Mouse (Mus musculus) midbrain, embryonic 16.5 days (tissue): ENCODE data around the gene Xpnpep2. TPM values are rescaled to one million over a fixed set of nuclear protein-coding genes. Genes with fewer than 3 reads are reported as not detected.

Experiments
- ATAC-seq: fragments of 200-750 bp; cut with Nextera tagmentation; 2 replicates; pipeline ENCODE4 v1.8.0; 2017; ENCODE audit warnings: moderate TSS enrichment
- H3K27ac ChIP-seq: fragments of 300-500 bp; sonication (generic); 2 replicates; pipeline ENCODE4 v1.5.1; 2014; ENCODE audit warnings: mild to moderate bottlenecking, low read length, mixed read lengths
- H3K27me3 ChIP-seq: fragments of 300-500 bp; sonication (generic); 2 replicates; pipeline ENCODE4 v1.6.1; 2014; ENCODE audit warnings: low read depth, low read length, mixed read lengths; ENCODE audit not compliant: control insufficient read depth, insufficient read depth
- H3K36me3 ChIP-seq: fragments of 300-500 bp; sonication (generic); 2 replicates; pipeline ENCODE4 v1.6.1; 2014; ENCODE audit warnings: mild to moderate bottlenecking, low read length, moderate library complexity, mixed read lengths; ENCODE audit not compliant: control insufficient read depth, insufficient read depth
- H3K4me1 ChIP-seq: fragments of 300-500 bp; sonication (generic); 2 replicates; pipeline ENCODE4 v1.6.1; 2014; ENCODE audit warnings: mild to moderate bottlenecking, low read length, mixed read lengths; ENCODE audit not compliant: control insufficient read depth, insufficient read depth
- H3K4me2 ChIP-seq: fragments of 300-500 bp; sonication (generic); 2 replicates; pipeline ENCODE4 v1.6.1; 2014; ENCODE audit warnings: mild to moderate bottlenecking, low read length, mixed read lengths
- H3K4me3 ChIP-seq: fragments of 300-500 bp; sonication (generic); 2 replicates; pipeline ENCODE4 v1.5.1; 2014; ENCODE audit warnings: low read depth, mild to moderate bottlenecking, low read length, moderate library complexity, mixed read lengths
- H3K9ac ChIP-seq: fragments of 300-500 bp; sonication (generic); 2 replicates; pipeline ENCODE4 v1.6.1; 2014; ENCODE audit warnings: low read depth, low read length, mixed read lengths
- H3K9me3 ChIP-seq: fragments of 300-500 bp; sonication (generic); replicated peaks from 2 replicates; pipeline ENCODE4 v1.6.1; 2014; ENCODE audit warnings: mild to moderate bottlenecking, low read length, mixed read lengths; ENCODE audit not compliant: control insufficient read depth, poor library complexity, severe bottlenecking
- WGBS: fragments of 180-500 bp; shearing (Covaris S2); extraction: QIAGEN DNeasy Blood & Tissue Kit; methylation state at CpG from one replicate; pipeline ENCODE4 v1.1.7; 2014; 5-methylcytosine and 5-hydroxymethylcytosine counted together
- polyA plus RNA-seq: library from polyadenylated mRNA; unstranded; fragments of >200 nt; fragmentation: Nextera tagmentation; extraction: Ambion mirVana; gene quantifications from 2 replicates; pipeline ENCODE4 v1.2.1, GENCODE M21; 2015

Gene Xpnpep2
- 0.55 and 0.84 TPM in 2 replicates for polyA plus RNA-seq

DNA sequence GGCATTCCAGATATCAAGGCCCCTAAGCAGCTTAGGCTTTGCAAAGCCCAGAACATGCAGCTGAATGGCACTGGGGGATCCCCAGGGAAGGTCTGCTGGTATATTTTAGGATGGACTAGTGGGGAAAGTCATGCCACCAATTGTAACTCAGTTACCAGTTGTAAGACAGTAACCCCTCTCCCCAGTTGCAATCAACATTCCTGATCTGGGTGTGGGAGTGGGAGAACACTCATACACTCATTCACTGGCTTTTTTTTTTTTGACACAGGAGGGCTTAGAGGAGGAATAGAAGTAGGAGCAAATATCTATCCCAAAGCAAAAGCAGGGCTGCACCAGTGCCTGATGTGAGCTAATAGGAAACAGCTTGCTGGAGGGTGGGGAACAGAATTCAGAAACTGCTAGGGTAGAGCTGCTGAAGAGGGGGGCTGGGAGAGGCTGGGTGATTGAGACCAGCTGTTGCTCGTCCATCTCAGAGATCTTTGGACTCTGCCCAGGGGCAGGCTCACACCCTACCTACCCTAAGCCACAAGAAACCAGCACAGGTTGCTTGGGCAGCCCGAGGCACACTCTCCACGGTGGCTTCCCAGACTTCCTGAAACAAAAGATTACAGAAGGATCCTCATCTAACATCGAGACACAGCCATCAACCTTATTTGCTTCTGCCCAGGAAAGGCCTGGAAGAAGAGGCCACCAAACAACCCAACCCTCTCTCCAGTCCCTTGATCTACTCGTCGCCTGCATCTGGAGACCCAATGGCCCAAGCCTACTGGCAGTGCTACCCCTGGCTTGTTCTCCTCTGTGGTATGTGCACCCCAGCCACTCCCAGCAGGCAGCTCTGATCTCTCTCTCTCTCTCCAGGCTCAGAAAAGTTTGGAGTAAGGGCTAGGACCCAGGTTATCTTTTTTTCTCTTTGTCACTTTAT is at the start of gene Xpnpep2:
Gene Xpnpep2, plus strand, starts transcription at position 332 of the 922 bp plus-strand sequence.
- Histone ChIP-seq H3K36me3 (no peaks in the 10 kb centered on the region), H3K4me2 (no peak within 1 kb of the TSS), H3K9me3 (no peaks in the 10 kb centered on the region), H3K9ac (no peak within 1 kb of the TSS), H3K4me3 (no peak within 1 kb of the TSS), H3K27me3 (no peaks in the 10 kb centered on the region), H3K27ac (no peak within 1 kb of the TSS), H3K4me1 (no peaks in the 10 kb centered on the region)
- WGBS = 70% methylated on average over 6 of the region's 6 CpGs
- ATAC-seq = no peak

DNA sequence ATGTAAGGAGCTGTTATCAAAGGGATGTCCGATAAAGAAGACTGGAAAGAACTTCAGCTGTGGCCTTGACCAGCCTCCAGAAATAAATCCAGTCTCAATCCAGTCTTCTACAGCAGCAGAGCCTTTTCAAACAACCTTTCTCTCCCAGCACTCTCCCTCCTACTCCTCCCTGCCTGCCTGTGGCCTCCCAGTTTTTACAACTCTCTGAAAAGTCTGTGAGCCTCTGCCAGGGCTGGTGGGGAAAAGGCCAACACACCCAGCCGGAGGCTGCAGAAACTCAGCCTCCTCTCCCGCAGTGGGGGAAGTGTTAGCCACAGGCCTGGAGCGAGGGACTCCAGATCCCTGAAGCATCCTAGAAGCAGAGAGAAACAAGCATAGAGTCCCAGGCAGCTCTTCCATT is 46.0 kb upstream of the Xpnpep2 start:
- no peak for ATAC-seq
- Histone ChIP-seq H3K4me1 (no peaks in the 10 kb centered on the region), H3K4me2 (no peak overlapping the region), H3K27me3 (no peaks in the 10 kb centered on the region), H3K9me3 (no peaks in the 10 kb centered on the region), H3K9ac (no peak overlapping the region), H3K4me3 (no peak overlapping the region), H3K36me3 (no peaks in the 10 kb centered on the region), H3K27ac (no peak overlapping the region)
- 77% methylated on average over 4 of the region's 4 CpGs for WGBS

DNA sequence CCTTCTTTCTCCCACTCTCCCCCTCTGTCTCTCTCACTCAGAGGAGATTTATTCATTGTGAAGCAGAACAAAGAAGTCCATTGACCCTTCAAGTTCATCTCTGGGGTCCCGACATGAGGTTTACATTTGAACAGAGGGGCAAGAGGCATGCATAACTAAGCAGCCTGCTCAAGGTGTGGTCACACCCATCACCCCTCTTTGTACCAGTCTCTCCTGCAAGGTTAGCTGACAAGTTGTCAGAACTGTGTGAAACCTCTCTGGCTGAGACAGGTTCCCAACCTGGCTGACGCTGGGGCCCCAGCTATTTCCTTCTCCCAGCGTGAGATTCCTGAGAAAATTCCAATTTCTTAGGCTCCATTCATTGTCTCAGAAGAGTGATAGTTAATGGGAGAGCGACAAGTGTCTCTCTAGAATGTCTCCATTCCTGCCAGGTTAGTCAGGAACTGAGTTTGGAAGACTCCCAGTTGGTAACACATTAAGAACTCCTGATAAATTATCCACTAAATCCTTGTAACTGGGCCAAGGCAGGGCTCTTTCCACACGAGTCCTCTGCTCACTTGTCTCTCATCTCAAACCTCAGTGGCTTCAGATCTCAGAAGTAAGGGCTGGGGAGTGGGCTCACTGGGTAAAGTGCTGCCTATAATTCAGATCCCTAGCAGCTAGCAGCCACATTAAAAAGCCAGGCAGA is 44.2 kb upstream of the Xpnpep2 start:
- no peaks in the 10 kb centered on the region for H3K27me3 ChIP-seq
- no peak overlapping the region for H3K4me2 ChIP-seq
- no peaks in the 10 kb centered on the region for H3K4me1 ChIP-seq
- no peak overlapping the region for H3K9ac ChIP-seq
- ATAC-seq = no peak
- H3K9me3 ChIP-seq = no peaks in the 10 kb centered on the region
- no peak overlapping the region for H3K27ac ChIP-seq
- H3K36me3 ChIP-seq = no peaks in the 10 kb centered on the region
- no peak overlapping the region for H3K4me3 ChIP-seq
- WGBS = 29% methylated on average over 5 of the region's 5 CpGs

DNA sequence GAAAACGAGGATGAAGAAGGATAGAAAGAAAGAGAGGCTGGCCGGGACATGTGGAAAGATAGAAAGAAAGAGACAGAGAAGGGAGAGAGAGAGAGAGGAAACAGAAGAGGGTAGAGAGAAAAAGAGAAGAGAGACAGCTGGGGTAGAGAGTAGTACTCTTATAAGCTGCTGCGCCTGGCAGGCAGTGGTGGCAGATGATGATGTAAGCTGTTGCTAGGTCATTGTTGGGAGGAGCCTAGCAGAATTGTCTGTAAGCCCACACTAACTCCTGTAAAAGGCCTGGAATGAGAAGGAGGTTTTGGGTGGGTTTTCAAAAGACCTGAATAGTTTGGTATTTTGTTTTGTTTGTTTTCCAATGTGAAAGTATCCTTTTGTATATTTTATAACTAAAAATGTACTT is 41.6 kb upstream of the Xpnpep2 start:
- Histone ChIP-seq H3K4me3 (no peak overlapping the region), H3K4me1 (no peaks in the 10 kb centered on the region), H3K27ac (no peak overlapping the region), H3K9me3 (no peaks in the 10 kb centered on the region), H3K36me3 (no peaks in the 10 kb centered on the region), H3K4me2 (no peak overlapping the region), H3K9ac (no peak overlapping the region), H3K27me3 (no peaks in the 10 kb centered on the region; the same call in 1 of the 2 replicates)
- WGBS = 79% methylated on average over 3 of the region's 3 CpGs
- no peak for ATAC-seq

DNA sequence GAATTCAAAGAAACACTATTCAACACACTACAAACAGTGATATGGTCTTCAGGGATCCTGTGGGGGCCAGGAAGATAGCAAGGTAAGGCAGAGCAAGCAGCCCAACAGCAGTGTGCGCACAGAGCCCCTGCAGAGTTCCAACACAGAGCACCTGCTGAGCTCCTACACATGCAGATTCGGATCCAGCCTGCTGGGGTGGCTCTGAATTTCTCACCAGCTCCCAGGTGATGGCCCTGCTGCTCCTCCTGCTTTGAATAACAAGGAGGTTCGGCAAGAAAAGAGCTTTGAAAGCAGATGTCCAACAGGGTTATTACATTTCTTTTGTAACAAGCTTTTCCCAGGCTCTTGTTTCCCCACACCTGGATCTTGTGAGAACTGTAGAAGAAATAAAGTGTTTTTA is 36.6 kb upstream of the Xpnpep2 start:
- H3K9me3 ChIP-seq = no peaks in the 10 kb centered on the region
- H3K9ac ChIP-seq = no peak overlapping the region
- H3K27me3 ChIP-seq = no peaks in the 10 kb centered on the region; the same call in none of the 2 replicates
- H3K4me1 ChIP-seq = no peaks in the 10 kb centered on the region
- H3K36me3 ChIP-seq = no peaks in the 10 kb centered on the region
- ATAC-seq = no peak
- no peak overlapping the region for H3K4me2 ChIP-seq
- H3K27ac ChIP-seq = no peak overlapping the region
- WGBS = 21% methylated on average over 3 of the region's 3 CpGs
- H3K4me3 ChIP-seq = no peak overlapping the region

DNA sequence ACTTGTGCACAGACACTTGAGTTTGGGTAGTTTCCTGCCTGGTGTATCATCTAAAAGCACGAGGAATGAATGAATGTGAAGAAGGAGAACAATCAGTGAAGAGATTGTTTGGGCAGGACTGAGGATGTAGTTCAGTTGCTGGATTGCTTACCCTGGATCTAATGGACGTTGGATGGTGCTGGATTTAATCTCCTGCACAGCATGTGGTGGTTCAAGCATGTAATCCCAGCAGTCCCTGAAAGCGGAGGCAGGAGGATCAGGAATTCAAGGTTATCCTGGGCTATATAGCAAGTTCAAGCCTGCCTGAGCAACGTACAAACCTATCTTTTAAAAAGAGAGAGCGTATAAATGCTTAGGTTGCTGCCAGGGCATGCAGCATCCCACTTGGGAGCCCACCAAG is 36.1 kb upstream of the Xpnpep2 start:
- Histone ChIP-seq H3K27me3 (no peaks in the 10 kb centered on the region; the same call in none of the 2 replicates), H3K9me3 (no peaks in the 10 kb centered on the region), H3K27ac (no peak overlapping the region), H3K4me2 (no peak overlapping the region), H3K4me3 (no peak overlapping the region), H3K36me3 (no peaks in the 10 kb centered on the region), H3K9ac (no peak overlapping the region), H3K4me1 (no peaks in the 10 kb centered on the region)
- WGBS = 23% methylated on average over 5 of the region's 5 CpGs
- no peak for ATAC-seq

DNA sequence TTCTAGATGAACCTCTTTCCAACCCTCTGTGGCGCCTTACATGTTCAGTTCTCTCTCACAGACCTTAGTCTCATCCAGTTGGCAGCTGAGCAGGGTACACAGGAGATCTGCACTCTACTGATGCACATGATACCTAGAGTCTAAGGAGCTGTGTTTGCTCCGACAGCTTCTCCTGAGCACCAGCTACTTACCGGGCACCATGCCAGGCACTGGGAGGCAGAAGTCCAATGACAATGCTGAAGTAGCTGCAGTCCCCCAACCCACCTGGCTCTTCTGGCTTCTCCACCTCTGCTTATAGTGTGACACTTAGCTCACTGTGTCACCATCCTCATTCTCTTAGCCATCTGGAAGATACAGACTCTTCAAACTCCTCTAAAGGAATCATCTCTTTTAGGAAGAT is 33.8 kb upstream of the Xpnpep2 start:
- H3K36me3 ChIP-seq = no peaks in the 10 kb centered on the region
- no peaks in the 10 kb centered on the region for H3K9me3 ChIP-seq
- no peak overlapping the region for H3K4me2 ChIP-seq
- no peak overlapping the region for H3K9ac ChIP-seq
- H3K27me3 ChIP-seq = no peaks in the 10 kb centered on the region; the same call in none of the 2 replicates
- no peak overlapping the region for H3K4me3 ChIP-seq
- H3K4me1 ChIP-seq = no peaks in the 10 kb centered on the region
- H3K27ac ChIP-seq = no peak overlapping the region
- ATAC-seq = no peak
- WGBS = 78% methylated on average over 3 of the region's 3 CpGs

DNA sequence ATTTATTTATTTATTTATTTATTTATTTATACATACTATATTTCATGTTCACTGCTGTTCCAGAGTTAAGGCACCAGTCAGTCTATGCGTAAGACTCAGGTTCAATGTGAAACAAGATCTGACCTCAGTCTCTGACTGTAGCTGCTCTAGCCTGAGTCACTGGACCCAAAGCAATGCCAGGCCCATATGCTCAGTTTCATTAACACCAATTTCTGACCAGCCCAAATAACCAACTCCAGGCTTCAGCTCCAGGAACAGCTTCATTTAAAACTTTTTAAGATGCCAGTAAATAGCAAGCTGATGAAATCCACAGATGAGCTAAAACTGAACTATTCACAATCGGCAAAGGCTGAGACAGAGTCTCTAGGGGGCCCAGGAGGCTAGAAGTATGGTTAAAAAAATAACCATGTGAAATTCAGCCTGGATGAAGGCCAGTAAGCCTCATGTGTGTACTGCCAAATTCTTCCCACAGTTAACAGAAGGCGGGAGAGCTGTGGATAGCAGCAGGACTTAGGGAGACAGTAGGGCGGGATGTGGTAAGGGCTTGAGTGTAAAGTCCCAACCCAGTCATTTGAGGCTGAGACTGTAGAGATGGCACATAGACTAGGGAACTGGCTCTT is 31.6 kb upstream of the Xpnpep2 start:
- H3K9me3 ChIP-seq = no peaks in the 10 kb centered on the region
- WGBS = 87% methylated on average over 4 of the region's 4 CpGs

More for the DNA sequence above, 31.6 kb upstream of the Xpnpep2 start:
- H3K27ac ChIP-seq = no peak overlapping the region
- H3K4me2 ChIP-seq = no peak overlapping the region
- H3K9ac ChIP-seq = no peak overlapping the region
- H3K4me3 ChIP-seq = no peak overlapping the region
- no peaks in the 10 kb centered on the region; the same call in none of the 2 replicates for H3K27me3 ChIP-seq
- no peaks in the 10 kb centered on the region for H3K4me1 ChIP-seq
- no peaks in the 10 kb centered on the region for H3K36me3 ChIP-seq
- no peak for ATAC-seq
